Mouse (Mus musculus) thymus, postnatal 36 days (tissue): ENCODE measurements at regions not wholly inside any gene's neighbourhood (a gene's known extent, or its start where the extent isn't known, plus 50 kb on each side); places are given as distances from the start of the nearest gene placed in this dataset.
"Not testable (repeated sequence)": the region's sequence is repeated elsewhere in the genome, so short reads cannot be mapped to it uniquely, and the experiment has no call there.

ENCODE experiments used
- DNase-seq, 2 experiments: peaks; one replicate each; pipeline ENCODE4 v3.0.0; 2022; ENCODE audit warnings: mixed read lengths in 2 of 2

GRCm38 (mm10) chr7:73827549-73827948 lies 87.4 kb downstream of the Fam174b start:
- DNase-seq, result no peak

DNA sequence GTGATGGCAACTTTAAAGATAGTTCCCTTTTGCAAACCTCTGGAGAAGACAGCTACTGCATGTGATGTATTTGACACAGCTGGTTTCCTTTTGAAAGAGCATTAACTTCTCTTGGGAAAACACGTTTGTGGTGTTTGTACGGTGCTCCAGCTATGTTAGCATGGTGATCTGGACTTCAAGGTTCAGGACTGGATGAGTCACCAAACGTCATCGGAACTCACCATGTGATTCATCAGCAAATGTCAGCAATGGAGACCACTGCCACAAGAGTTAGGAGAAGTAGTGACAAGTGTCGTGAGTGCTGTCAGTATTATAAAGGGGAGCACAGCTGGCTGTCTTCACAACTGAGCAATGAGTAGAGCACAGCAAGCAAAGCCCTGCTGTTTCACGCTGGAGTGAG lies 90.5 kb downstream of the Fam174b start:
- DNase-seq, result no peak

GRCm38 (mm10) chr7:73840381-73840780 lies 100.3 kb downstream of the Fam174b start:
- DNase-seq, result no peak

DNA sequence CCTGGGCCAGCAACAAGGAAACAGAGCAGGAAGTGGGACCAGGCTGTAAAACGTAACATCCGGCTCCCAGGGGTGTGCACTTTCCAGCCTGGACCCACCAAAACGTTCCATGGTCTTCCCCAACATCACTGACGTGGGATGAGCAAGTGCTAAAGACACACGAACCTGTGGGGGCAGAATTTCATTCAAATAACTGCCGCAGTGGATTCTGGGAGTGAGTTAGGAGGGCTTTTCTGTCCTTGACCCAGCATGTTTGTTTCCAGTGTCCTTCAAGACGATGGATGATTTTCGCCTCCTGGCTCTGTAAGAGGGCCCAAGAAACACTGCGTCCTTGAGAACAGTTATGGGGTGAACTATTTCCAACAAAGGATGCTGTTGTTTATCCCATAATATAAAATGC lies 112.1 kb downstream of the Fam174b start:
- no peak for DNase-seq

GRCm38 (mm10) chr7:73853296-73853950 lies 113.3 kb downstream of the Fam174b start:
- not testable (repeated sequence) for DNase-seq

GRCm38 (mm10) chr7:73855489-73855888 lies 115.4 kb downstream of the Fam174b start:
- DNase-seq, result peak in 1 of 2 experiments; percentile 11

DNA sequence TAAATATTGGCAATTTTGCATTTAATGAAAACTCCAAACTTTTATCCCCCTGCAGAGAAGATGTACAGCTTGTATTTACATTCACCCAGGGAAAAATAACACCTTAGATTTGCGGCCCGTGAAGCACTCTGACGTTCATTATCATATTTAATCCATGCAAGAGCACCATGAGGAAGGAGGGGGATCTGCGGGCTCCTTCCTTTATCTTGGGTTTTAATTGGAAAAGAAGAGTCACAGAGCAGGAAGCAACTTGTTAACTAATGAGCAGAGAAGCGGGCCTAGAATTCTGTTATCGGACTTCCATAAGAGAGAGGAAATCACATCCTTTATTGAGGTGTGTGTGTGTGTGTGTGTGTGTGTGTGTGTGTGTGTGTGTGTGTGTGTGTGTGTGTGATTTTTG lies 116.8 kb downstream of the Fam174b start:
- DNase-seq, result no peak

DNA sequence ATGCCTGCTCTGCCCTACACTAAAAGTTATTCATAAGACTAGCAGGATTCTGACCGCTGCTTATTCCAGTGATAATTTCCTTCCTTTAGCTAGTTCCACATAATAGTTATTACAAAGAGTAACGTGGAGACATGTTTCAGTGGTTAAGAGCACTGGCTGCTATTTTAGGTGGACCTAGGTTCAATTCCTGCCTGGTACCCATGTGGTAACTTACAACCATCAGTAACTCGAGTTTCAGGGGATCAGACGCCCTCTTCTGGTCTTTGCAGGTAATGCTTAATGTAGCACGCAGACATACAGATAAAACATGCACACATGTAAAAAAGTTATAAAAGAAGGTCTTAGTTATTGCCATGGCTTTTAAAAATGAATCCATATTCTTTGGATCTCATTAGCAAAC lies 125.0 kb downstream of the Fam174b start:
- no peak for DNase-seq

DNA sequence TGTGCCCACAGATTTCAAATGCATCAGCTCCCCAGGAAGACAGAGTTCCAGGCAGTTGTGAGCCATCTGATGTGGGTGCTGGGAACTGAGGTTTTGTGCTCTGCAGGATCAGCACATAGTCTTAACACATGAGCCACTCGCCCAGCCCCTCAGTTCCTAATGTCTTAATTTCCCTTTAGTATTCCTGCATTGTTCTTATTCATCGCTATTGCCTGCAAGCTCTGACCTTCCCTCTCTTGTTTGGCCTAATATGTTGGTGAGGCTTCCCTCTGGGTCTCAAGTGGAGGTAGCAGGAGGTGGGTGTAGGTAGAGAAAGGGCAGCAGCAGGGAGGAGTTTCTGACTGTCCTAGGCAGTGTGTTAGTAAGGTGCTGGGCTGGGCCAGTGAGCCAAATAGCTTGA lies 132.1 kb downstream of the Fam174b start:
- no peak for DNase-seq

- DNase-seq, result no peak
Measured at GRCm38 (mm10) chr7:73881252-73882042, 132.0 kb downstream of the St8sia2 start.

GRCm38 (mm10) chr7:73886152-73886551 lies 127.3 kb downstream of the St8sia2 start:
- no peak for DNase-seq
